Mouse (Mus musculus) megakaryocyte progenitor cell, adult 5-6 weeks (primary cell): Measurements from ENCODE around the gene Cort. TPM values are rescaled to one million over a fixed set of nuclear protein-coding genes. Genes with fewer than 3 reads are reported as not detected.
A peak's percentile ranks its signal among the peaks of the same experiment; 100 is the strongest.
"Not testable (repeated sequence)": the region's sequence is repeated elsewhere in the genome, so short reads cannot be mapped to it uniquely, and the experiment has no call there.

Experiments
- ATAC-seq: replicated peaks from 2 replicates; pipeline ENCODE4 v1.8.0; 2016; ENCODE audit warnings: mild to moderate bottlenecking, moderate TSS enrichment, inconsistent platforms; ENCODE audit not compliant: poor library complexity
- total RNA-seq, 2 experiments: library from RNA; stranded (forward) in 1 of 2; stranded (reverse) in 1 of 2; fragments of 157-497, 149-512 nt in 1 of 2; fragments of 200-1000 nt in 1 of 2; gene quantifications; 2 replicates each; pipeline versions ENCODE4 v1.2.3 to v1.2.4; 2015 to 2017

The Cort gene
- total RNA-seq, 2 experiments from 2014 or later = 0.72 to 1.4 TPM

DNA sequence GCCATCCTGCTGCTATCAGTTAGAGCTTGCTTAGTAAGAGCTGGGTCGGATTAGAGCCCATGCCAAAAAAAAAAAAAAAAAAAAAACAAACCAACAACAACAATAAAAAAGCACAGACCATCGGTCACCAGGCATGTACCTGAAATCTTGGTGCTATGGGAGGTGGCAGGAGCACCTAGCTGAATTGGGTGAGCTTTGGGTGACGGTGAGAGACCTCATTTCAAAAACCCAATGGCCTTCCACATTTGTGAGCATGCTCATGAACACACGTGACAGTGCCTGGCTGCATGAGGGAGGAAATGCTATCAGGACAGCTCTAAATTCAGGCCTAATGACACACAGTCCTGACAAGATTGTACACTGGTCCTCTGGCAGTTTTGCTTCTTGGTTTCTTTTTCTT, 21.5 kb upstream of the Cort start:
- ATAC-seq = no peak

DNA sequence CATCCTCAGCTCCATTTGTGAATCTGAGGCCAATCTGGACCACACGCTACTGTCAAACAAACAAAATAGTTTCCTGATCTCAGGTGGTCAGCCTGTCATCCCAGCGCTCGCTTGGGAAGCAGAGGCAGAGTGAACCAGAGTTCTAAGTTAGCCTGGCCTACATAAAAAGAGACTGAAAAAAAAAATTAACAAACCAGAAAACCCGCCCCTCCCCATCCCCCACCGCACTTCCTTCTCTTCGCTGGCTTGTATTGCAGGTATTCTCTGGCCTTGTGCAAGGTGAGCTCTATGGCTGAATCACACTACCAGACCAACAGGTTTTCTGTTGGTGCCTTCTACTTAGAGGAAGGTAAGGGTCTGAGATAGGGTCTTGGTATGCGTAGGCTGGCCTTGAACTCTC, 21.0 kb upstream of the Cort start:
- no peak for ATAC-seq

DNA sequence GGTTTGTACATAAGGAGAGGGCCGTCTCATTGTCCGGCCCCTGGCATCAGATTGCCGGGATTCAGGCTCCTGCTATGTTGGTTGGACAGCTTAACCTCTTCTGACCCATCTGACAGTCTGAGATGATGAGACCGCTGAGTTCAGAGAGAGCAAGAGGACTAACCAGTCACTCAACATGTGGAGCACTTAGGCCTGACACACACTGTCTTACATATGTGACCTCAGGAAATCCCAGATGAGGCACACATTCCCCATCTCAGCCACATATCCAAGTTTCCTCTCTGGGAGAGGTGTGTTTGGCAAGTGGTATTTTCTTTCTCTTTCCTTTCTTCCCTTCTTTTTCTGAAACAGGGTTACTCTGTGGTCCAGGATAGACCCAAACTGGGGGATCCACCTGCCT, 18.6 kb upstream of the Cort start:
- no peak for ATAC-seq

DNA sequence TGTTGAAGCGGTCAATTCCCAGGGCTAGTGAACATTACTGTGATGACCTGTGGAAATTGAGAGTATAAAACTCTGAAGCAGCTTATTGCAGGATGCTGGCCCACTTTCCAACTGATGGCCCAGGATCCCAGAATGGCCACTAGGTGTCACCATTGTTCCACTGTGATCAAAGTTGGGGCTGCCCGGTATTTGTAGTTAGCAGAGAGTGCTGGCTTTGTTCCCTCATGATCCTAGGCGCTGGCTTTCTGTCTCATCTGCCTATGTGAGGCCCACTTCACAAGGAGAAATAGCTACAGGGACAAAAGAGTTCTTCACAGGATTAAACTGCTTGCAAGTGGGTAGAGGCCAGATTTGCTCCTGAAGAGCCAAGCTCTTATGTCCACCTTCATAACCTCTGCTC, 17.9 kb upstream of the Cort start:
- peak; percentile 95 for ATAC-seq

DNA sequence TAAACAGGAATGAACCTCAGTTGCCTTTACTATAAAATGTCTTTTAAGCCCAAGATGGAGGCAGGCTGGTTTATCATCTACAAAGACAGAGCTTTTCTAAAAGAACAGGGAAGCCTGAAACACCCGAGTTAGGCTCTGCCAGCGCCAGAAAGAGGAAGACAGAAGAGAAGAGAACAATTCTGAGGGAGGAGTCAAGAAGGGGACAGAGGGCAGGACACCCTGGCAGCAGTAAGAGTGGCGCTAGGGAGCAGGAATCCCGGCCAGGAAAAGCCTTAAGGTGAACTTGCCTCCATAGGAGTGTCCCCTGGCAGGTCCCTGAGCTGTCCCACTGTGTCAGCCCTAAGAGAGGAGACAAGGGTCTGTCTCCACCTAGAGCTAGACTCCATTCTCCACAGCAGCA, 17.0 kb upstream of the Cort start:
- ATAC-seq = peak; percentile 47

DNA sequence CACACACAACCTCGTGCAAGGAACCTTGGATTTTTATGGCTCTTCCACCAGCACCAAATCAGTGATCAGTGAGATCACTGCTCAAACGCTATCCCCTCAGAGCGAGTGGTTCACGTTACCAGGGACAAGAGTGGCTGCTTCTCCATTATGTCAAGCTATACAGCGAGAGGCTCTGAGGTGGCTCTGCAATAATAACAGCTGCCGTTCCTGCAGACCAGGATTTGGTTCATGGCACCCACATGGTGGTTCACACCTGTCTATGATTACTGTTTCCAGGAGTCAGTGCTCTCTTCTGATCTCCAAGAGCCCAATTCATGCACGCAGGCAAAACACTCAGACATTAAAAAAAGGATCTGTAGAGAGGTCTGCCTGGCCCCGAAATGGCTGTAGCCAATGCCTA, 12.0 kb upstream of the Cort start:
- ATAC-seq = no peak

DNA sequence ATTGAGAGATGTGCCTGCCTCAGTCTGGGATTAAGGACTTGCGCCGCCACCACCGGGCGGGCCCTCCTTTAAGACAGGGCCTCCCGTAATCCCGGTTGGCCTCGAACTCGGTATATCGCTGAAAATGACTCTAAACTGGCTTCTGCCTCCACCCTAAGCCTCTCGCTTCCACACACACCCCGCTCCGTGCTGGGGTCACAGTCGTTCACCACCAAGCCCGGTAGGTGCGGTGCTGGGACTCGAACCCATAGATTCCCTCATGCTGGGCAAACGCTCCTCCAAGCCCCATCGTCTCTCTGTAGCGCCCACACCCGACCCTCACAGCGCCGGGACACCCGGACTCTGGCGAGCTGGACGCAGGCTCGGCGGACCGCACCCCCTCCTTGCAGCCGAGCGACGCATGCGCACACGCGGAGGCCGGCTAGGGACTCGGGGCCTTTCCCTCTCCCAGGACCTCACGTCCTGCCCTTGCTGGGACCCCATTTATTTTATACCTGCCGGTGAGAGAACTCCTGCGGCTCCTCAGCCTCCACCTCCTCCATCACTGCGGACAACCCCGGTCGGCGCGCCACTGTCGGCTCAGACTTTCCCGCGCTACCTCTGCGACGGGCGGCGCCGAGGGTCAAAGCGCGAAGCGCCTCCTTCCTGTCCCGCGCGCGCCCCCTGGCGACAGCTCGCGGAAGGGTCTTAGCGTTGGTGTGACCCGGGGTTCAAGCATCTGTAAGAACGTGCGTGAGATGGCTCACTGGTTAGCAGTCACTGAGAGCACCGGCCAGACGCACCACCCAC, 10.6 kb upstream of the Cort start, which contains the start of gene Cenps:
Gene Cenps (minus strand): TSS at position 648 of the 789 bp plus-strand sequence.
- peak; percentile 94 for ATAC-seq

DNA sequence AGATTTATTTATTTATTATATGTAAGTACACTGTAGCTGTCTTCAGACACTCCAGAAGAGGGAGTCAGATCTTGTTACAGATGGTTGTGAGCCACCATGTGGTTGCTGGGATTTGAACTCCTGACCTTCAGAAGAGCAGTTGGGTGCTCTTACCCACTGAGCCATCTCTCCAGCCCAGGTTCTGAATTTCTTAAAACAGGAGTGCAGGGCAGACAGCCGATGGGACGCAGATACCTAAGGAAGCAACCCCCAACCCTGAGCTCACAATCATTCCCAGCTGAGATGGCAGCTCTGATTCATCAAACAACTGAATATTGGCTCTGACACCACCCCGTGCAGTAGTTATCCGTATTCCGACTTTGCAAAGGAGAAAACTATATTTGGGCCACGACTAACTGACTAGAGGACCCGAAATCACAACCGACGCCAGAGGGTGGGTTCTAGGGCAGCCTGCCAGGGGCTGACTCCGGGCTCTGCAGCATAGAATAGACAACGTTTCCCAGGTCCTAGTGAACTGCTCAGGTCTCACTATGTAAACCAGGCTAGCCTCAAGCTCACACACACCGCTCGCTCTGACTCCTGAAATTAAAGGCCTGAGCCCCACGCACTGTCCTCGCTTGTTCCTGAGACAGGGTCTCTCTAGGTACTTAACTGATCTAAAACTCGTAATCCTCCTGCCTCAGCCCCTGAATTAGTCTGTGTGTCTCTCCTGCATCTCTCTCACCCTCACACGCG, 9.7 kb upstream of the Cort start:
- no peak for ATAC-seq

DNA sequence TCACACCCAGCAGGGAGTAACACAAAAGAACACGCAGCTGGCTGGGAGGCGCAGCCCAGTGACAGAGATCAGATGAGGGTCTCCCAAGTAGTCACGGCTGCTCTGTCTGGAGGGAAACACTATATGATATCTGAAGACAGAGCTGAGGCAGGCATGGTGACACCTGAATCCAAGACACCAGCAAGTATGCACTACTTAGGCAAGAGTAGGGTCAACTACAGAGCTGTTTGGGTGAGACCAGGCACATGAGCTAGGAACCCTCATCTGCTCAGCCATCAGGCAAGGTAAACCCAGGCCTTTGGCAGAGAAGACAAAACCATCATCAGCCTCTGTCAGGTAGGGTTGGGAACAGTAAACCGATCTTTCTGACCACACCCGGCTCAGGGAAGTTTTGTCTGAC, 6.8 kb upstream of the Cort start:
- no peak for ATAC-seq

DNA sequence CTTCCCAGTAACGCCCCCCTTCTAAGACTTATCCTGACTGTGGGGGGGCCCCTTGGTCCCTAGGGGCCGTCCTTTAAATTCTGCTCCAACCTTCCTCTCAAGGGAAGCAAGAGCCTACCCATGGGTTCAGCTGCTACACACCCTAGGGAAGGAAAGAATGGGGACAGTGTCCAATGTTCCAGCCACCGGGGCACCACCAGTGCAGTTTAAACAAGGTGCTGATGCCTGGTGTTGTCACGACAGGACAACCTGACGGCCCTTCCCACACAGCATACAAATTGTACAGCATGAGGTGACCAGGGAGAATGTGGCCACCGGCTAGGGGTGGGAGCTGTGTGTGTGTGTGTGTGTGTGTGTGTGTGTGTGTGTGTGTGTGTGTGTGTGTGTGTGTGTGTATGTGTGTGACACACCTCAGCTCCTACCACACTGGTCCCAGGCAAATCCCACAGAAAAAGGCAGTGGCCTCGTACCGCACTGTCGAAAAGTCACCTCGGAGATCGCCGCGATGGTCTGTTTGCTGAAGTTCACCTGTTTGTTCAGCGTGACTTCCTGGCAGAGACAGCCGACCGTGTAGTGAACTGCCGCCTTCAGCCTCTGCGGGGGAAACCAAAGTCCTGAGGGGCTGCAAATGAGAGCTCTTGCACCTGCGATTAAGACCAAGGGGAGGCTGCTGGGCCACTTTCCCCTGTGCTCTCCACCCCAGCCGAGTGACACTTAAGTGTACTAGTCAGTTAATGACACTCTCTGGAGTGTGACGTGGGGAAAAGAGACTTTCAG, 5.4 kb upstream of the Cort start:
- no peak for ATAC-seq

DNA sequence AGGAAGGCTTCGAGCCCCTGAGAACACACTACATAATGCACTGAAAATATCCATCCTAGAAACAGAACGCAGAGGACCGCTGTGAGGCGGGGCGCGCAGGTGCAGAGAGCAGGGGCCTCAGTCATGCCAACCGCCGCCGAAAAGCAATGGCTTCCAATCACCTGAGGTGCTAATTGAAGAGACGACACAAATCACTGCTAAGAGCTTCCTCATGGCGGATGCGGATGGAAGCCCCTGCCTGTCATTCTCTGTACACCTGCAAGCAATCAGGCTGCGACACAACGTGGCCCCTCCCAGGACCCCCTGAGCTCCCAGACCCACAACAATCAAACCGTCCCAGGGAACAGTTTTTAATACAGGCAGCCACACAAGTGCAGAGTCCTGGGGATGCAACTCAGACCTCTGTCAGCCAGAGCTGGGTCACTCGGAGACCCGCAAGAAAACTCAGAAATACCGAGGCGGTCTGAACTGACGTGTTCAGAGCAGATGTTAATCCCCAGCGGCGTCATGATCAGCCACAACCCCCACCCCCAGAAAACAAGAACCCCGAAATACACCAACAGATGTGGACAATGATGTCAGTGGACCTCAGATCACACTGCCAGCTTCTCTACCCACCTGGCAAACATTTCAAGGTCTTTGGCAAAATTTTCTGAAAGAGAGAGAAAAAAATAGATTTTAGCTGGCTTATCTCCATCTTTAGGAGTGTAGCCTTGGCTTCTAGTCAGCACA, 4.6 kb upstream of the Cort start:
- no peak for ATAC-seq

DNA sequence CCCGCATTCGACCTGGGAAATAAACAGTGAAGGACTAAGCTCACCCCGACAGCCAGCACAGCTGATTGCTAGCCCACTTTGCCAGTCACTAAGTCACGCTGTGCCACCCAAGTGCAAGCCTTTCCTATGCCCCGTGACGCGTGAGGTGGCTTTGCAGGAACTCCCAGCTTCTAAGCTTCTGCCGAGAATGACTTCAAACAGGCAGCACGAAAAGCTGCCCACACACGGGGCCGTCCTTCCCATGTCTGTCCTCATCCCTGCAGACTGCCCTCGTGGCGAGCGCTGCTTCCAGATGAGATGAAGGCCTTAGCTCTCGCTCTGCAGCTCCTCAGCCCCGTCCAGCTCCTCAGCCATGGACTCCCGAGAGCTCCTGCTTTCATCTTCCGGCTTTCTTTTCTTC, 1.9 kb upstream of the Cort start:
- ATAC-seq = no peak

DNA sequence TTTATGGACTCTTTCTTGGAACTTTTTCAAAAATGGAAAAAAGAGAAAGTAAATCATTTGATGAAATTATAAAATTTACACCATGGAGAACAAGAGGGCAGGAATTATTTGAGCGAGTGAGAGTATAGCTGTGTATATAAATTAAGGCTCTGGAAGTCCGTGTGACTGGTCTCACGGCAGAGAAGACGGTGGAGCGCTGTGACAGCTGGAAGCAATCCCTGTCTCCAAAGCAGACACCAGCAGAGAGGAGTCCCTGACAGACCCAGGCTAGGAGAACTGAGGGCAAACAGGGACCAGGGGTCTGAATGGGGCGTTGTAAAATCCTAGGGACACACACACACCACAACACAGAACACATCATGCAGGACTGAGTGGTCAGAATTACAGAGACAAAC, 451 bp downstream of the Cort start:
- no peak for ATAC-seq

DNA sequence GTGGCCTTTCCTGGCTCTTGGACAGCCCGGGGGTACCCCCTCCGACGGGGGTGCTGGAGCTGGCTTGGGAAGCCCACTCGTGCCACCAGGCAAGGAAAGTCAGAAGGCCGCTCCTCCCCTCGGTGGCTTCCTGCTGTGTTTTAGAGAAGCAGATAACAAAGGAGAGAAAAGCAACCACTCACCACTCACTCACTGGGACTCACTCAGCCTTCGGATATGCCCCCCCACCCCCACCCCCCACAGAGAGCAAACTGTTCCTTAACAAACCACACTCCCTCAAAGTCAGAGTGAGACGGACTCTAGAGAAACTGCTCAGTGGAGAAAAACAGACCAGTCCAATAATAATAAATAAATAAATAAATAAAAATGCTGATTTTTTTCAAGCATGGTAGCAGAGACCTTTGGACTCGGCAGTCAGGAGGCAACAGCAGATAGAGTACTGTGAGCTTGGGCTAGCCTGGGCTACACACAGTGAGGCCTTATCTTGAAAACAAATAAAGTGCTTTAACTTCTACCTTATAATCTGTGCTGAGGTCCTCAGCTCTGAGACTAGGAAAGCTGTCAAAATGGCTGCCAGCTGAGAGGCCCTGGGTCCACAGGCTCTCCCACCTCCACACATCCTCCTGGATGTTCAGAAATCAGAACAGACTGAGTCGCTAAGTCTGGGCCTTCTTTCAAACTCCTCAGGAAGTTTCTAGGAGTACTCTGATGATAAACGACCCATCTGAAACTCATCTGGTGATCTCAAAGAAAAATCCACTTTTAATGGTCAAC, 1.0 kb downstream of the Cort start:
- ATAC-seq = no peak

DNA sequence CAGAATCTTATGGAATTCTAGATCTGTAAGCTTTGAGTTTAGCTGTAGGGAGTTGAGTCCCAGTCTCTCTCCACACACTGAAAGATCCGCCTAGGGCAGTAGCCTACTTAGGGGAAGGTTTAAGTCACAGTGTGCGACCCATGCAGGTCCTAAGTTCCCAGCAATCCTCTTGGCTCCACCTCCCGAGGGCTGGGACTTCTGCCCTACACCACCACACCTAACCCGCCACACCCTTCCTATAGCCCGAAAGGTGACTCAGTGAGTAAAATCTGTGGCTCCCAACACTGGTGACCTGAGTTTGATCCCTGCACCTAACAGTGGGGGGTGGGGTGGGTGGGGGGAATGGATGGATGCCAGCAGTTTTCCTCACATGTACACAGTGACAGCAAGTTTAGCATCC, 3.1 kb downstream of the Cort start:
- no peak for ATAC-seq

DNA sequence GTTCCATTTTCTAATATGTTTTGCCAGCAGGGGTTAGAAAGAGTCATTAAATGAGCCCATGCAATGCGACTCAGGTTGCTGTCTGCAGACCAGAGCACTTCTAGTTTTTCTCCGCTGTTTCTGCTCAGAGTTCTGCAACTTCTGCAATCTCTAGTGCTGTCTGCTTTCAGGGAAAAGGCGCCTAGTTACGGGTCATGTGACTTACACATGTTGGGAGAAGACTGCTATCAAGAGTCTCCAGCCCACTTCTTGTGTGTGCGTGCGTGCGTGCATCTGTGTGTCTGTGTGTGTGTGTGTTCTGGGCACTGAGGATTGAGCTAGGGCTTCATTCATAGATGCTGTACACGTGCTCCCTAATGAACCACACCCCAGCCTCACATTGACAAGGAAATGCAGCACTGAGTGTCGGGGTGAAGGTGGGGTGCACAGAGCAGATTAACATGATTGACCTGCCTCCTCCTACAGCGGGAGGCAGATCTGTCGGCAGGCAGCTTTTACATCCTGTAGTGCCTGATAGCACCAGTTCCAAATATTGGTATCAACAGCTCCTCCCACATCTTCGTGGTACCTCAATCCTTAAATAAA, 6.5 kb downstream of the Cort start:
- peak; percentile 84 for ATAC-seq

DNA sequence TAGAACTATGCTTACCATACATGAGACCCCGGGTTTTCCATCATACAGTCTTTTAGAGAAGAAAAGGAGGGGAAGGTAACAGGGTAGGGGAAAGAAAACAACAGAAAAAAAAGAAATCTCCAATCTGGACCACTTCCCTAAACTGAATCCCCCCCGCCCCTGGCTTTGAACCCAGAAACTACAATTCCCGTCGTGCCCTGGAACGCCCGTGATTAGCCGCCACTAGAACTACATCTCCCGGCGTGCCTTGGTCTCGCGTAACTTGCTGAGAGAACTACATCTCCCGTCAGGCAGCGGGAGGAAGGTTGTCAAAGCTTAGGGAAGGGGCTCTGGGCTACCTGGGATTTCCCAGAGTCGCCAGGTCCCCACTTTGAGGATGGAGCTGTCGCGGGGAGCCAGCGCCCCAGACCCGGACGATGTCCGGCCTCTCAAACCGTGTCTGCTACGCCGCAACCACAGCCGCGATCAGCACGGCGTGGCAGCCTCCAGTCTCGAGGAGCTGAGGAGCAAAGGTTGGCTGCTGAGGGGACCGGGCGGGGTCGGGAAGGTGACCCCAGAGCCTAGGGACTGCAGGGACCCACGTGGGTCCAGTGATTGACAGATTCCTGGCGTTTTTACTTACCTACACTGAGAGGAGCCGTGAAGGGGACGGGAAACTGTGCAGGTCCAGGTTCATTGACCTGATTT, 22.5 kb downstream of the Cort start, which contains the start of gene Dffa:
Gene Dffa (plus strand): TSS at position 272 of the 687 bp plus-strand sequence.
- ATAC-seq = peak; percentile 93

DNA sequence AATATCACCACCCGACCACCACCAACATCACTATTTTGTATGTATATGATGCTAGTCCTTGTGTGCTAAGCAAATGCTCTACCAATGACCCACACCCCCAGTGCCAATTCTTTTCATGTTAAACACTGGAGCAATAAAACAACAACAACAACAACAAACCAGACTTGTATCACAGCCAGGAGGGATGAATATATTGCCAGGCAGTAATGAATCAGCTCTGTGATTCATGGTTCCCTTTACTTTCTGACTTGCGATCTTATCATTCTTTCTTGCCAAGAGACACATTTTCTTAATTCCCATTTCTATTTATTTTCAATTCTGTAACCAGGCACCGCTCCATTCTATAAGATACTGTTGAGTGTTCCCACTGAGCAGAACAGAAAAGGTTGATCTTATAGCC, 25.1 kb downstream of the Cort start:
- no peak for ATAC-seq

DNA sequence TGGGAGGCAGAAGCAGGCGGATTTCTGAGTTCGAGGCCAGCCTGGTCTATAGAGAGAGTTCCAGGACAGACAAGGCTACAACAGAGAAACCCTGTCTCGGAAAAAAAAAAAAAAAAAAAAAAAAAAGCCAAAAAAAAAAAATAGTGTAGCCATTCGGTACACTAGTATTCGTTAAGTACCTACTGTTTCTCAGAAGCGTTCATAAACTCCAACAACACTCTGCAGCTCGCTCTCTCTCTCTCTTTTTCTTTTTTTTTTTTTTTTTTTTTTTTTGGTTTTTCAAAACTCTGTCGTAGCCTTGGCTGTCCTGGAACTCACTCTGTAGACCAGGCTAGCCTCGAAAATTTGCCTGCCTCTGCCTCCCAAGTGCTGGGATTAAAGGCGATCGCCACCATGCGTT, 26.1 kb downstream of the Cort start:
- ATAC-seq = not testable (repeated sequence)
